Mouse (Mus musculus) ZHBTc4 (cell line): ENCODE measurements around the gene Ly6g5c.

Experiments
- DNase-seq: peaks from one replicate; pipeline ENCODE4 v3.0.0-alpha.2; 2011; ENCODE audit warnings: low read depth, low spot score

Gene Ly6g5c

DNA sequence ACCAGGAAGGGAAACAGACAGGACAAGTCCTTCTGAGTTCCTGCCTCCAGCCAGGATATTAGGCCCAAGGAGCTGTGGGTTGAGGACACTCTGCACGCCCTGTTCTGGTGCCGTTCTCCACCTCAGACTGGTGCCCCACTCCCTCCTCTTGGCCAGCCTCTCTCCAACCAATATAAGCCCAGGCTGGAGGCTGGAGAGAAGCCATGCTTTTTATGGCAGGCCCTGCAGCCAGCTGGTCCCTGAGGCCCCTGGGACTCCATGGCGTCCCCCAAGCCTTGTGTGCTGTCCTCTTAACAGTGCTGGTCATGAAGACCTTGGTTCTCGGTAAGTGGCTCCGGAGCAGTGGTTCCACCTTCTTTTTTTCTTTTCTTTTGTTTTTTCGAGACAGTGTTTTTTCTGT lies at the start of gene Ly6g5c:
Ly6g5c (plus strand) TSS at position 183 of the 400 bp plus-strand sequence.
- DNase-seq, result no peak

DNA sequence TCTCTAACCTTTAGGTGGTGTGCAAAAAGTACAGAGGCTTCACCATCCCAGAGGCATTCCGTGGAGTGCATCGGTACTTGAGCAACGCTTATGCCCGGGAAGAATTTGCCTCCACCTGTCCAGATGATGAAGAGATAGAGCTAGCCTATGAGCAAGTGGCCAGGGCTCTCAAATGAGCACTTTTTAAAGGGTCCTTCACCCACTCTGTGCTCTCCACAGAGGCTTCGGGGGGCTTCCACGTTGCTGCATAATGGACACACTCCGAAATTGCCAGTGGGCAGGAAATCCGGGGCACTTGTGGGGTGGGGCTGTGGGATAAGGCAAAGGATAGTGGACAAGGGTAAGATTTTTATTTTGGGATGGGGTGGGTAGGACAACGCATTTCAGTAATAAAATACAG lies 49.8 kb upstream of the Ly6g5c start:
- DNase-seq, result no peak

DNA sequence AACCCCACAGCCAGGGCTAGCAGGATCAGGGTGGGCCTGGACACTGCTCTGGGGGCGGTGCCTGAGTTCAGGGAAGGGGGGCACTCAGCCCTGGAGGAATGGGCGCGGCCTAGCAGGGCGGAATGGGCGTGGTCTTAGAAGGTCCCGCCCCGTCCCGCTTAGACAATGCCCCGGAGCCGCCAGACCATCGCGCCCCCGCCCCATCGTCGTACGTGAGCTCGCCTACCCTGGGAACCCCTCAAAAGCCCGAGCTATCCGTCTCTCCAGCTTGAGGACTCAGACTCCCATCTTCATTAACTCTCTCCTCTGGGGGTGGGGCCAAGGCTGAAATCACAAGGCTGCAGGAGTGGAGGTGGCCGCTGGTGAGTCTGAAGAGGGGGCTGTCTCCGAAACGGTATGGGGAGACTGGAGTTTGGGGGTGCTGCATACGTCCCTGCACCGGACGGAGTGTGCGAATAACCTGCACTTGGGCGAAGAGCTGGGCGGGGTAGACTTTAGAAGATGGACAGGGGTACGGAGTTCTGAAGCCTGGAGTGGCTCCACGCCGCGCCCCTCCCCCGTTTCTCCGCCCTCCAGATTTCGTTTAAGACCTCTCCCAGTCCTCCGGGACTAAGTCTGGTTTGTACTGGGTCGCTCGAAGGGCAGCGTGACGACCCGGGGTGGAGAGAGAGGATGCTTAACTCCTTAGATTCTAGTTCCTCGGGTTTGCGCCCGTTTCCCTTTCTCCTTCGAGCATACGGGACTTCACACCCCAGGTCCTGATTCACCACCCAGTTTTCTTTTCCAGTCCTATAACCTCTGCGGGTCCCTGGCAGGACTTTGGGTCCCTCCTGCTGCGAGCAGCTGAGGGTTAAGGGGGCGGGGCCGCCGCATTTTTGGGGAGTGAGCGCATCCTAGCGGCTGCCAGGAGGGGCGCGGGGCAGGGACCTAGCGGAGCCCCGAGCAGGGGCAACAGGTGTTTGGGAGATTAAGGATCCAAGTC lies 48.9 kb upstream of the Ly6g5c start, which contains the start of gene Ddah2:
Ddah2 (plus strand) TSS at position 125 of the 982 bp plus-strand sequence.
- peak; percentile 92 for DNase-seq

DNA sequence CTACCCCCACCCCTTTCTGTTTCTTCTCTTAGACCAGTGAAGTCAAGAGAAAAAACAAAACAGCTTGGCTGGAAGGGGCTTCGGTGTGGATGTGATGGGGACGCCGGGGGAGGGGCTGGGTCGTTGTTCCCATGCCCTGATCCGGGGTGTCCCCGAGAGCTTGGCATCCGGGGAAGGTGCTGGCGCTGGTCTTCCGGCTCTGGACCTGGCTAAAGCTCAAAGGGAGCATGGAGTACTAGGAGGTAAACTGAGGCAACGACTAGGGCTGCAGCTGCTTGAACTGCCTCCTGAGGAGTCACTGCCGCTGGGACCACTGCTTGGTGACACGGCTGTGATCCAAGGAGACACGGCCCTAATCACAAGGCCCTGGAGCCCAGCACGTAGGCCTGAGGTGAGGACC lies 48.0 kb upstream of the Ly6g5c start:
- DNase-seq, result no peak

DNA sequence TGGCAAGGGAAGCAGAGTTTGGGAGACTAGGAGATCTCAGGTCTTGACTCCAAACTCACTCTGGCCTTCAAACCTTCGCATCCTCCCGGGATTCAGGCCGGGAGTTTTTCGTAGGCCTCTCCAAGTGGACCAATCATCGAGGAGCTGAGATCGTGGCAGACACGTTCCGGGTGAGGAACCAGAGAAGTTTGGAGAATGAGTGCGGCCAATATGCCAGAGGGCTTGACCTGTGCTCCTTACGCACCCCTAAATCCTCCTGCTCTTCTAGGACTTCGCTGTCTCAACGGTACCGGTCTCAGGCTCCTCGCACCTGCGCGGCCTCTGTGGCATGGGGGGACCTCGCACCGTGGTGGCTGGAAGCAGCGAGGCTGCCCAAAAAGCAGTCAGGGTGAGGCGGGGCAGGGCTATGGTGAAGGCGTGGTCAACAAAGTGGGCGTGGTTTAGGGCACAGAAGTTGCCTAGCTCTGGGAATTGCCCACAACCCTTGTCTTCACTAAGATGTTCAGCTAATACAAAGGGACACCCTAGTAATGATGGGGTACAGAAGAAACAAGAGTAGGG lies 47.3 kb upstream of the Ly6g5c start:
- DNase-seq, result peak; percentile 76

DNA sequence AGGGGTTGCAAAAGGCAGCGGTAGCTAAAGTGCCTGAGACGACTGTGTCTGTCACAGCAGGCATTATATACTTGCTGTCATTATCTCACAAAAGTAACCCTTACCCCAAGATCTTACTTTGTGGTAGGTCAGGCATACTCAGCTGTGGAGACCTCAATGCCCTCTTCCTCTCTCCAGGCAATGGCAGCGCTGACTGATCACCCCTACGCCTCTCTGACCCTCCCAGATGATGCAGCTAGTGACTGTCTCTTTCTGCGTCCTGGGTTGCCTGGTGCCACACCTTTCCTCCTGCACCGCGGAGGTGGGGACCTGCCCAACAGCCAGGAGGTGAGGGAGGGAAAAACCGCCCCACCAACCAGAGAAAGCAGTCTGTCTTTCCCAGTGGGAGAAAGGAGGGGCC lies 46.8 kb upstream of the Ly6g5c start:
- no peak for DNase-seq

DNA sequence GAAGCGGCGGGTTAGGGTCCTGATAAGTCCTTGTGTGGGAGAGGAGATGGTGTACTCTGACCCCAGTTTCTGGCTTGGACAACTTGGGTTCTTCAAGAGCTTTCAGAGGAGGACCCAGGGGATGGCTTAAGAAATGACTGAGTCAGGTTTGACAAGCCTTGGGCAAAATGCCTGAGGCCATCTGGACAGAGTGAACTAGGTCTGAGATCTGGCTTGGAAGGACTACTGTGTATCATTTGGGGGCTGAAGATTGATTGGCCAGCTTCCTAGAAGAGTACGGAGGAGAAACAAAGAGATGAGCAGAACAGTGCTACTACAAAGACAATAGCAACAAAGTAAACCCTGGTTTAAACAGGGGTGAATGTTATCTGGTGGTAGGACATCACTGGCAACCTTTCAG lies 44.6 kb upstream of the Ly6g5c start:
- no peak for DNase-seq

GRCm38 (mm10) chr17:35064378-35064877 lies 43.7 kb upstream of the Ly6g5c start:
- DNase-seq, result no peak

- DNase-seq, result peak; percentile 92
Observed at GRCm38 (mm10) chr17:35064951-35065947, 42.8 kb upstream of the Ly6g5c start, which contains the start of gene Ly6g6c. Ly6g6c (plus strand) TSS chr17:35065388.

DNA sequence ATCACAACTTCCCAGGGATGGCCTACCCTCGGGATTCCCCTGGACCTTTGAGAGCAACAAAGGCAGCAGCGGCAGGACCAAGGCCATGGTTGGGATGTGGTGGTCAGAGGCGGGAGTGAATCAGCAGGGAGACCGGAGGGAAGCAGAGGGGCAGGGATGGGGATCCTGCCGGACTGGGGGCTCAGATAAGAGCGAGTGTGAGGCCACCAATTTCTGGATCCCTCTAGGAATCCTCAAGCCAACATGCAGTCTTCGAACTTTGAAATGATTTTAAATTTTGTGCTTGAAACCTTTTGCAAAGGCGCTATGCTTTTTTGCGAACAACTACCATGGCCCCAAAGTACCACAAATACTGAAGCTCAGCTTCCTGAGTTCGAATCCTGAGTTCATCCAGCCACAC lies 42.0 kb upstream of the Ly6g5c start, which contains the start of gene Mpig6b:
Mpig6b (minus strand) TSS at position 101 of the 400 bp plus-strand sequence.
- no peak for DNase-seq

DNA sequence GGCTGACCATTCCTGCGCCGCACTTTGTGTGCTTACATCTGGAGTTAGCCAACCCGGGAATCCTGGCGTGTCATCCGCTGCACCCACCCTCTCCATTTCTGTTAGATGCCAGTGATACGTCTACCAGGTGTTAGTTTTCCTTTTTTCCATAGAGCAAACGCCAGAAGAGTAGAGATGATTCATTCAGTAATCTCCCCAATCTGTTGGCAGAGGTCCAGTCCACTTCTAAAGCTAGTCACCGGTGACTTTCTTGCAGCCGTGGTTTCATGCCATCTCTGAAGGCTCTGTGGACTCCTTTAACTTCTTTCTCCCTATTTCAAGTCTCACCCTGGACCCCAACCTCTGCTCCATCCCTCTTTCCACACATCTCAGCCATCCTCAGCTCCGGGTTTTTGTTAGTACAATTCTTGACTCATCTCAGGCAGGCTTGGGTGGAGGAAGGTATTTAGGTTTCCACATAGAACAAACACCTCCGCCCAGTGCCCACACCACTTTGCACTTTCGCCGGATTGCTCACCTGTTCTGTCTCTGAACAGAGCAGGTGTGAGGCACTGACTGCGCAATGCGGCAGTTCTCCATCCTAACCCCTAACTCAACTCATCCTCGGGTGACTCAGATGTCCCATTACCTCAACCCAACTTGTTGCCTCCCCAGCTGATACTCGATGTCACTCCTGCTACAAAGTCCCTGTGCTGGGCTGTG lies 39.7 kb upstream of the Ly6g5c start:
- DNase-seq, result no peak

DNA sequence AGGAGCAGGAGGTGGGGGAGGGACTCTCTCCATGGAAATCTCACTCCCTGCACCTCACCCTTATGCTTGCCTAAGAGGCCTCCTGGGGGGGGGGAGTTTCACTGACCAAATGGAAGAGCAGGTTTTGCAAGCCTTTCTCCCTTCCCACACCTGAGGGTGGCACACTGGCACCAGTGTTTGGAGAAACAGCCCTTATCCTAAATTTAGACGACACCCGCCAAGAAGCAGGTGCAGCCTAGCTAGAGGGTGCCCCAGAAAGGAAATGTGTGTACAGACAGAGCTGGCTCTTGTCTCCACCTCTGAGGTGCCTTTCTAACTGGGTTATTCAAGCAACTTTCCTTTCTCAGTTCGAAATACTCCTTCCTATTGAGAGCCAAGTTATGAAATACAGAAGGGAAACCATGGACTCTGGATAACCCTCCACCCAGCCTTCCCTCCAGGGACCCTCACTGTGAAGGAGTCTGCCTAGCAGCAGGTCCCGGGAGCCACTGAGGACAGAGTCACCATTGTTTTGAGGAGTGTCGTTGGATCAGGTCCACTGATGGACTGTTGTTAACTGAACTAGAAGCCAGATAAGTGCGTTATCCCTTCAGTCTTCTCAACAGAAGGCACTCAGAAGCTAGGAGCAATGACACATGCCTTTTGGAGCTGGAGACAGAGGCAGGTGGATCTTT lies 37.4 kb upstream of the Ly6g5c start:
- DNase-seq, result no peak

DNA sequence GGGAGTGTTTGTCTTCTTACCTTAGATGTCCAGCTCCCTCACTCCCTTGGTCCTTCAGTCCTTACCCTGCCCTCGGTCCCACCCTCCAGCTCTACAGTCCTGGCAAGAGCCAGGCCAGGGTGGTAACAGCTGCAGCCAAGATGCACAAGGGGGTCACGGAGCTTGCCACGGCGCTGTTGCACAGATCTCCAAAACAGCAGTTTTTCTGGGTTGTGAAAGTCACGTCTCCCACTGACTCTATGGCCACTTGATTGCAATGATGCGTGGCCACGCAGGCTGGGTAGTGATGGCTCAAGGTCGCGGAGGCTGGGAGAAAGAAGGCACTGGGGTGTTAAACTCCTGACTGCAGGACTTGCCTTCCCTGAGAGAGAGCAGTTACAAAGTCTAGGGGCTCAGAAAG lies 36.6 kb upstream of the Ly6g5c start:
- no peak for DNase-seq

GRCm38 (mm10) chr17:35074097-35074496 lies 34.0 kb upstream of the Ly6g5c start:
- no peak for DNase-seq

GRCm38 (mm10) chr17:35076507-35077176 lies 31.4 kb upstream of the Ly6g5c start, which contains the start of gene Ly6g6e:
Ly6g6e (plus strand) TSS chr17:35076902.
- peak; percentile 64 for DNase-seq

DNA sequence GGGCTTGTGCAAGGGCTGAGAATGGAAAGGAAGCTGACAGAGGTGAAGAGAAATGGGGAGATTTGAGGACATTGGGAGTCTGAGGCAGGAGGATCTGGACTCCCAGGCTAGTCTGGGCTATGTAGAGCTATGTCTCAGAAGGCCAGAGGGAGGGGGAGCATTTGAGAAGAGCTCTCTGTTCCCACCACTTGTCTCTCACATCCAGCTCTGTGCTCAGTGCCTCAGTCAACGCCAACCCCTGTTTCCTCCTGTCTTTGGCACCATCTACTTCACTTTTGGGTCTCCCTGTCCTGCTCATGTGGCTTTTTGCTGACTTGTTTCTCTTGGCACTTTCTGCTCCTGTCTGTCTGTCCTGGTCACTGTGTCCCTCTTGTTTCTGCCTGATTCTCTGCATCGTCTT lies 30.8 kb upstream of the Ly6g5c start:
- DNase-seq, result no peak

- DNase-seq, result no peak
Observed at GRCm38 (mm10) chr17:35077786-35078233, 30.3 kb upstream of the Ly6g5c start, which contains the start of gene Ly6g6d. Ly6g6d (minus strand) TSS chr17:35078065.

DNA sequence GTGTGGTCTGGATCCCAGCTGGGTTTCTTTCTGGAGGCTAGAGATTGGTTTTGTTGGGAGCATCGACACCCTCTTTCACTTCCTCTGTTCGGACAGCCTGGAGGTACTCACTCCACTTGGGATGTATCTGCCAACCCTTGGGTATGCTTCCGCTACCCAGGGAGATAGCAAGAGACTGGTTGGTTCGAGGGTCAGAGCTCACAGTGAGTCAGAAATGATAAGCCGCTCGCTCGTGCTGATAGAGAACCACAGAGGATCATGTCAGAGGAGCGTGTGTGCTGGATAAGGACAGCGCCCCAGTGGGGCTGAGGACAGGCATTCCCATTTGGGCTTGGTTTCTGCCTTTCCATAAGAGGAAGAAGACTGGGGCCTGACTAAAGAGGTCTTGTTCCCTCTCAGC lies 28.3 kb upstream of the Ly6g5c start:
- DNase-seq, result peak; percentile 28

GRCm38 (mm10) chr17:35080248-35080647 lies 27.8 kb upstream of the Ly6g5c start:
- no peak for DNase-seq
